Mouse (Mus musculus): ENCODE results near the gene Snapc3.

DNA sequence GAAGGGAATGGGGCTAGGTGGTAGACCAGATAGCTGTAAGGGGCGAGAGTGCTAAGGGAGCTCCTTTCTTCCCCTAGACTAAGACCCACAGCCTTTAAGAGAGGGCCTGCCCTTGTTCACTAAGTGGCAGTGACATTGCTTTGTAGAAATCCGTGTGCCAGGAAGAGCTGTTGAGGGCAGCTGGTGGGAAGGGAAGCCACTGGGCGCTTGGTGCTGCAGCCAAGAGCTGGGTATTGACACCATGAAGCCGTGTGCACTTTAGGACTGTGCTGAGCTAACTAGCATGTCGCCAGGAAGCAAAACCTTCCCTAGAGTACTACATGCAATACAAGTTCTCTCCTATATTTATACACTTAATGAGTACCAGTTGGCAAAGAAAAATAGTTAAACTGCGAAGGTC, 6.1 kb downstream of the Snapc3 start:
- TF ChIP-seq CTCF (IDR thresholded peaks at IDR 0.05; ENCODE audit: control insufficient read depth, insufficient read depth, insufficient replicate concordance, low read depth, low read length) (no peak), POLR2A (IDR thresholded peaks at IDR 0.05; ENCODE audit: control insufficient read depth, low read depth, low read length) (no peak)
